10 mouse cellular contexts compared by ENCODE assay signal in the genomic region with DNA sequence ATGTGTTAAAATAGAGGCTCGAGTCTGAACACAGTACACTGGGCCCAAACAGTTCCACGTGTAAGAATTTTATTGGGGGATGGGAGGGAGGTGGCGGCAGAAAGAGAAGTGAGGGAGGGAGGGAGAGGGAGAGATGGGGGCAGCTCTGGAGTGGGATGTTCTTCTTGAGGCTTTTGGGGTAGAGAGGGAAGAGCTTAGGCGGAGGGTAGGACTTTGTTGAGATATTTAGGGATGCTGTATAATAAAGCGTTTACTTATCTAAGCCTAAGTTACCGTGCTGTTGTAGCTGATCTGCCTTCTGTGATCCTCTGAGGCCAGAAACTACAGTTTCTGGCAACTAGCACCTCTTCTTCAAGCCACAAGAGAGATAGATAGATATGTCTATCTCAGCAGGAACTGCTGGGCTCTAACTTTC. TPM values are rescaled to one million over a fixed set of nuclear protein-coding genes. Genes with fewer than 3 reads are reported as not detected.
A peak's percentile ranks its signal among the peaks of the same experiment; 100 is the strongest.
DNase-seq lines count a peak whose midpoint lies in the region; ATAC-seq lines count a peak whose summit lies in the region.
"Had no signal": no experiment of that assay in that cellular context is flagged by ENCODE, and none has a peak within 500 bp of the region (broad histone marks: within the 10 kb centered on the region; RNA-seq: fewer than 3 reads in every experiment).

No protein-coding gene starts in this region.

- no peaks in the 10 kb centered on the region for H3K27me3 ChIP-seq in midbrain, embryonic 14.5 days (ENCODE audit: control insufficient read depth, insufficient read depth, low read length)
- no peaks in the 10 kb centered on the region for H3K27me3 ChIP-seq in midbrain, embryonic 15.5 days (replicated peaks)
- H3K27me3 ChIP-seq in limb, embryonic 12.5 days = peaks cover 4% of the 10 kb centered on the region; the same call in 1 of the 2 replicates
- H3K27me3 ChIP-seq in neural tube, embryonic 14.5 days (ENCODE audit: control insufficient read depth, insufficient read depth, low read length) = no peaks in the 10 kb centered on the region
- H3K27me3 ChIP-seq: lung, embryonic 15.5 days; neural tube, embryonic 12.5 days had no signal

- no peak for DNase-seq in midbrain, embryonic 14.5 days
- peak; percentile 24 for DNase-seq in brain, adult 2 months (ENCODE audit: low read depth, low spot score)
- DNase-seq in layer of hippocampus, adult 9-10 months (ENCODE audit: low spot score) = no peak

- no peaks in the 10 kb centered on the region for H3K9me3 ChIP-seq in midbrain, embryonic 14.5 days (ENCODE audit: control insufficient read depth, low read length)
- no peaks in the 10 kb centered on the region for H3K9me3 ChIP-seq in midbrain, embryonic 15.5 days
- H3K9me3 ChIP-seq in limb, embryonic 12.5 days = no peaks in the 10 kb centered on the region
- H3K9me3 ChIP-seq in neural tube, embryonic 14.5 days (ENCODE audit: control insufficient read depth, low read length) = no peaks in the 10 kb centered on the region
- H3K9me3 ChIP-seq: lung, embryonic 15.5 days; neural tube, embryonic 12.5 days had no signal

- no peak overlapping the region for H3K9ac ChIP-seq in midbrain, embryonic 14.5 days (replicated peaks; ENCODE audit: low read length)
- no peak overlapping the region for H3K9ac ChIP-seq in midbrain, embryonic 15.5 days
- no peak overlapping the region for H3K9ac ChIP-seq in limb, embryonic 12.5 days (replicated peaks)
- no peak overlapping the region for H3K9ac ChIP-seq in neural tube, embryonic 14.5 days (replicated peaks; ENCODE audit: low read depth, low read length)
- H3K9ac ChIP-seq: lung, embryonic 15.5 days; neural tube, embryonic 12.5 days had no signal

- peak overlapping the region; percentile 72; the same call in 1 of the 2 replicates for H3K4me2 ChIP-seq in midbrain, embryonic 14.5 days (ENCODE audit: low read length)
- no peak overlapping the region for H3K4me2 ChIP-seq in midbrain, embryonic 15.5 days
- peak overlapping the region; percentile 15; the same call in 1 of the 2 replicates for H3K4me2 ChIP-seq in limb, embryonic 12.5 days
- H3K4me2 ChIP-seq in neural tube, embryonic 14.5 days (ENCODE audit: low read depth, low read length) = no peak overlapping the region

- 66% methylated on average over 6 of the region's 6 CpGs for WGBS in midbrain, embryonic 14.5 days
- 55% methylated on average over 6 of the region's 6 CpGs for WGBS in midbrain, embryonic 15.5 days
- WGBS in limb, embryonic 12.5 days = 20% methylated on average over 6 of the region's 6 CpGs
- WGBS in neural tube, embryonic 14.5 days = 42% methylated on average over 6 of the region's 6 CpGs

- 0 out of 2 replicates have a peak, but pooled peaks cover 5% of the 10 kb centered on the region for H3K4me1 ChIP-seq in midbrain, embryonic 14.5 days (ENCODE audit: control insufficient read depth, insufficient read depth, low read length)
- peaks cover 22% of the 10 kb centered on the region for H3K4me1 ChIP-seq in midbrain, embryonic 15.5 days
- peaks cover 9% of the 10 kb centered on the region for H3K4me1 ChIP-seq in limb, embryonic 12.5 days (replicated peaks)
- H3K4me1 ChIP-seq in neural tube, embryonic 14.5 days (ENCODE audit: control insufficient read depth, insufficient read depth, low read length) = peaks cover 7% of the 10 kb centered on the region; the same call in 1 of the 2 replicates

- no peak overlapping the region for H3K27ac ChIP-seq in midbrain, embryonic 14.5 days (replicated peaks; ENCODE audit: low read depth, low read length)
- no peak overlapping the region for H3K27ac ChIP-seq in midbrain, embryonic 15.5 days
- H3K27ac ChIP-seq in limb, embryonic 12.5 days = no peak overlapping the region
- H3K27ac ChIP-seq in neural tube, embryonic 14.5 days (ENCODE audit: low read depth, low read length) = no peak overlapping the region
- H3K27ac ChIP-seq: neural tube, embryonic 12.5 days had no signal

- H3K36me3 ChIP-seq in midbrain, embryonic 14.5 days (ENCODE audit: control insufficient read depth, insufficient read depth, low read length) = no peaks in the 10 kb centered on the region
- no peaks in the 10 kb centered on the region for H3K36me3 ChIP-seq in midbrain, embryonic 15.5 days (replicated peaks)
- H3K36me3 ChIP-seq in limb, embryonic 12.5 days = peaks cover 7% of the 10 kb centered on the region
- H3K36me3 ChIP-seq in neural tube, embryonic 14.5 days (ENCODE audit: control insufficient read depth, insufficient read depth, low read length) = no peaks in the 10 kb centered on the region

- H3K4me3 ChIP-seq in midbrain, embryonic 14.5 days (replicated peaks; ENCODE audit: low read depth, low read length) = no peak overlapping the region
- H3K4me3 ChIP-seq in midbrain, embryonic 15.5 days = no peak overlapping the region
- H3K4me3 ChIP-seq in limb, embryonic 12.5 days (replicated peaks) = no peak overlapping the region
- H3K4me3 ChIP-seq in neural tube, embryonic 14.5 days (ENCODE audit: low read depth, low read length) = no peak overlapping the region

- ATAC-seq in midbrain, embryonic 14.5 days (ENCODE audit: low FRiP score, low TSS enrichment) = no peak
- no peak for ATAC-seq in midbrain, embryonic 15.5 days (replicated peaks)
- no peak for ATAC-seq in limb, embryonic 12.5 days (ENCODE audit: insufficient number of reproducible peaks, insufficient read depth, low FRiP score, low TSS enrichment, low read depth)
- peak; percentile 16; the same call in 1 of the 2 replicates for ATAC-seq in neural tube, embryonic 14.5 days (ENCODE audit: low read depth)
- no peak for ATAC-seq in activated CD4-positive, CD25-positive, alpha-beta regulatory T cell, adult 4 months

RNA-seq across cellular contexts. Expression of a gene that starts 0.7 kb away (rescaled TPM):
- polyA plus RNA-seq in midbrain, embryonic 14.5 days (2014; fragmentation: Nextera tagmentation; extraction: Ambion mirVana) = 40.9 and 44.0 TPM in 2 replicates
- 42.2 and 54.0 TPM in 2 replicates for polyA plus RNA-seq in midbrain, embryonic 15.5 days (2015; fragmentation: Nextera tagmentation; extraction: Ambion mirVana)
- 46.0 and 53.2 TPM in 2 replicates for polyA plus RNA-seq in limb, embryonic 12.5 days (2016; fragmentation: Nextera tagmentation; extraction: Ambion mirVana)
- polyA plus RNA-seq in neural tube, embryonic 14.5 days (2014; fragmentation: Nextera tagmentation; extraction: Ambion mirVana) = 44.6 and 51.0 TPM in 2 replicates
- polyA plus RNA-seq in activated CD4-positive, CD25-positive, alpha-beta regulatory T cell, adult 4 months (2017; shearing (Covaris generic)) = 10 to 100 TPM; 10.2 to 14.5 TPM

RNA-seq across cellular contexts. Expression of a gene that starts 1.2 kb away (rescaled TPM):
- polyA plus RNA-seq in midbrain, embryonic 14.5 days (2014; fragmentation: Nextera tagmentation; extraction: Ambion mirVana) = 0.90 and 0.95 TPM in 2 replicates
- polyA plus RNA-seq in midbrain, embryonic 15.5 days (2015; fragmentation: Nextera tagmentation; extraction: Ambion mirVana) = 0.49 and 0.76 TPM in 2 replicates
- polyA plus RNA-seq in limb, embryonic 12.5 days (2016; fragmentation: Nextera tagmentation; extraction: Ambion mirVana) = 0.28 and 0.42 TPM in 2 replicates
- polyA plus RNA-seq in neural tube, embryonic 14.5 days (2014; fragmentation: Nextera tagmentation; extraction: Ambion mirVana) = 0.62 TPM in 1 of 2 replicates, not detected in the other
- polyA plus RNA-seq in activated CD4-positive, CD25-positive, alpha-beta regulatory T cell, adult 4 months (2017; shearing (Covaris generic)) = not detected
- polyA plus RNA-seq: kidney, embryonic 14.5 days had no signal

RNA-seq across cellular contexts. Expression of a gene that starts 18.5 kb away (rescaled TPM):
- polyA plus RNA-seq in midbrain, embryonic 14.5 days (2014; fragmentation: Nextera tagmentation; extraction: Ambion mirVana) = 7.8 and 12.0 TPM in 2 replicates
- 7.7 and 8.3 TPM in 2 replicates for polyA plus RNA-seq in midbrain, embryonic 15.5 days (2015; fragmentation: Nextera tagmentation; extraction: Ambion mirVana)
- polyA plus RNA-seq in limb, embryonic 12.5 days (2016; fragmentation: Nextera tagmentation; extraction: Ambion mirVana) = 8.4 and 9.3 TPM in 2 replicates
- 10.1 and 11.6 TPM in 2 replicates for polyA plus RNA-seq in neural tube, embryonic 14.5 days (2014; fragmentation: Nextera tagmentation; extraction: Ambion mirVana)
- polyA plus RNA-seq in activated CD4-positive, CD25-positive, alpha-beta regulatory T cell, adult 4 months (2017; shearing (Covaris generic)) = 1 to 10 TPM; 6.5 to 8.2 TPM

RNA-seq across cellular contexts. Expression of a gene that starts 26.7 kb away (rescaled TPM):
- 0.34 and 0.71 TPM in 2 replicates for polyA plus RNA-seq in midbrain, embryonic 14.5 days (2014; fragmentation: Nextera tagmentation; extraction: Ambion mirVana)
- 0.65 and 0.97 TPM in 2 replicates for polyA plus RNA-seq in midbrain, embryonic 15.5 days (2015; fragmentation: Nextera tagmentation; extraction: Ambion mirVana)
- not detected in 2 replicates for polyA plus RNA-seq in limb, embryonic 12.5 days (2016; fragmentation: Nextera tagmentation; extraction: Ambion mirVana)
- polyA plus RNA-seq in neural tube, embryonic 14.5 days (2014; fragmentation: Nextera tagmentation; extraction: Ambion mirVana) = 0.70 and 1.2 TPM in 2 replicates
- polyA plus RNA-seq in activated CD4-positive, CD25-positive, alpha-beta regulatory T cell, adult 4 months (2017; shearing (Covaris generic)) = not detected
- polyA plus RNA-seq: kidney, embryonic 14.5 days; lung, embryonic 15.5 days had no signal

RNA-seq across cellular contexts. Expression of a gene that starts 41.3 kb away (rescaled TPM):
- polyA plus RNA-seq in midbrain, embryonic 14.5 days (2014; fragmentation: Nextera tagmentation; extraction: Ambion mirVana) = not detected in 2 replicates
- not detected in 2 replicates for polyA plus RNA-seq in midbrain, embryonic 15.5 days (2015; fragmentation: Nextera tagmentation; extraction: Ambion mirVana)
- not detected in 2 replicates for polyA plus RNA-seq in limb, embryonic 12.5 days (2016; fragmentation: Nextera tagmentation; extraction: Ambion mirVana)
- polyA plus RNA-seq in neural tube, embryonic 14.5 days (2014; fragmentation: Nextera tagmentation; extraction: Ambion mirVana) = not detected in 2 replicates
- polyA plus RNA-seq in activated CD4-positive, CD25-positive, alpha-beta regulatory T cell, adult 4 months (2017; shearing (Covaris generic)) = 1 to 10 TPM in 1 of 2 experiments, not detected in 1; 4.9 TPM
- polyA plus RNA-seq: kidney, embryonic 14.5 days; neural tube, embryonic 12.5 days had no signal

Comparison
In these comparisons a context has a peak if more than half of its experiments do, and no peak if none do; other contexts are left out.
1. H3K4me2 ChIP-seq: peak in midbrain, embryonic 14.5 days (single experiment) and limb, embryonic 12.5 days (single experiment); none in midbrain, embryonic 15.5 days (single experiment) and neural tube, embryonic 14.5 days (single experiment).